Mouse (Mus musculus) midbrain, embryonic 11.5 days (tissue): ENCODE measurements around the gene Atp5k. TPM values are rescaled to one million over a fixed set of nuclear protein-coding genes. Genes with fewer than 3 reads are reported as not detected.
A peak's percentile ranks its signal among the peaks of the same experiment; 100 is the strongest.

Experiments
- ATAC-seq: fragments of 200-750 bp; cut with Nextera tagmentation; 2 replicates; pipeline ENCODE4 v1.8.0; 2017; ENCODE audit warnings: moderate TSS enrichment, moderate library complexity; ENCODE audit not compliant: low FRiP score
- DNase-seq: peaks from one replicate; pipeline ENCODE4 v3.0.0; 2015; ENCODE audit warnings: low spot score; ENCODE audit errors: missing footprints
- H3K27ac ChIP-seq: fragments of 300-500 bp; sonication (generic); 2 replicates; pipeline ENCODE4 v1.5.1; 2014; ENCODE audit warnings: low read depth, low read length
- H3K27me3 ChIP-seq: fragments of 300-500 bp; sonication (generic); 2 replicates; pipeline ENCODE4 v1.6.1; 2014; ENCODE audit warnings: mild to moderate bottlenecking, low read length, moderate library complexity, mixed read lengths; ENCODE audit not compliant: control insufficient read depth, insufficient read depth
- H3K36me3 ChIP-seq: fragments of 300-500 bp; sonication (generic); 2 replicates; pipeline ENCODE4 v1.6.1; 2014; ENCODE audit warnings: mild to moderate bottlenecking, low read length, moderate library complexity, mixed read lengths; ENCODE audit not compliant: control insufficient read depth, insufficient read depth
- H3K4me1 ChIP-seq: fragments of 300-500 bp; sonication (generic); 2 replicates; pipeline ENCODE4 v1.6.1; 2014; ENCODE audit warnings: low read length; ENCODE audit not compliant: control insufficient read depth, insufficient read depth
- H3K4me2 ChIP-seq: fragments of 300-500 bp; sonication (generic); 2 replicates; pipeline ENCODE4 v1.6.1; 2014; ENCODE audit warnings: mild to moderate bottlenecking, moderate library complexity
- H3K4me3 ChIP-seq: fragments of 300-500 bp; sonication (generic); 2 replicates; pipeline ENCODE4 v1.5.1; 2014; ENCODE audit warnings: low read depth, low read length
- H3K9ac ChIP-seq: fragments of 300-500 bp; sonication (generic); 2 replicates; pipeline ENCODE4 v1.6.1; 2014; ENCODE audit warnings: low read length
- H3K9me3 ChIP-seq: fragments of 300-500 bp; sonication (generic); 2 replicates; pipeline ENCODE4 v1.6.1; 2016; ENCODE audit warnings: low read length; ENCODE audit not compliant: control insufficient read depth
- WGBS: fragments of 180-500 bp; shearing (Covaris S2); extraction: QIAGEN DNeasy Blood & Tissue Kit; methylation state at CpG from one replicate; pipeline ENCODE4 v1.1.7; 2014; 5-methylcytosine and 5-hydroxymethylcytosine counted together
- polyA plus RNA-seq: library from polyadenylated mRNA; unstranded; fragments of >200 nt; fragmentation: Nextera tagmentation; extraction: Ambion mirVana; gene quantifications from 2 replicates; pipeline ENCODE4 v1.2.1, GENCODE M21; 2014

Atp5k gene
- polyA plus RNA-seq, 1 experiment from 2014 or later, result 433 TPM

- Histone ChIP-seq H3K36me3 (no peaks in the 10 kb centered on the region), H3K4me3 (peak within 1 kb of the TSS; percentile 91), H3K9me3 (no peaks in the 10 kb centered on the region), H3K4me2 (peak within 1 kb of the TSS; percentile 99), H3K27ac (peak within 1 kb of the TSS; percentile 80), H3K9ac (peak within 1 kb of the TSS; percentile 99), H3K4me1 (peaks cover 24% of the 10 kb centered on the region), H3K27me3 (no peaks in the 10 kb centered on the region)
- DNase-seq (peak; percentile 99), ATAC-seq (peak; percentile 97)
- under 1% methylated on average over 53 of the region's 62 CpGs for WGBS
These were observed 27.1 kb upstream of the Atp5k start, which contains the start of gene Pcgf3 for GRCm38 (mm10) chr5:108461082-108462065. Pcgf3 (plus strand) TSS chr5:108461232.

GRCm38 (mm10) chr5:108460461-108460860, 26.2 kb upstream of the Atp5k start:
- Histone ChIP-seq H3K9me3 (no peaks in the 10 kb centered on the region), H3K4me1 (peaks cover 24% of the 10 kb centered on the region), H3K27me3 (no peaks in the 10 kb centered on the region), H3K36me3 (no peaks in the 10 kb centered on the region), H3K9ac (peak overlapping the region; percentile 99), H3K4me2 (peak overlapping the region; percentile 99), H3K27ac (no peak overlapping the region), H3K4me3 (peak overlapping the region; percentile 91)
- 44% methylated on average over 6 of the region's 6 CpGs for WGBS
- no peak for DNase-seq
- no peak for ATAC-seq

GRCm38 (mm10) chr5:108458706-108459105, 24.5 kb upstream of the Atp5k start:
- Histone ChIP-seq H3K4me1 (peaks cover 23% of the 10 kb centered on the region), H3K36me3 (no peaks in the 10 kb centered on the region), H3K27ac (no peak overlapping the region), H3K9me3 (no peaks in the 10 kb centered on the region), H3K27me3 (no peaks in the 10 kb centered on the region), H3K4me2 (no peak overlapping the region), H3K4me3 (no peak overlapping the region), H3K9ac (no peak overlapping the region)
- DNase-seq (peak; percentile 56), ATAC-seq (no peak)
- 81% methylated on average over 2 of the region's 2 CpGs for WGBS

GRCm38 (mm10) chr5:108454094-108454493, 19.8 kb upstream of the Atp5k start:
- Histone ChIP-seq H3K4me2 (no peak overlapping the region), H3K27me3 (no peaks in the 10 kb centered on the region; the same call in 1 of the 2 replicates), H3K36me3 (no peaks in the 10 kb centered on the region), H3K4me3 (no peak overlapping the region), H3K9me3 (no peaks in the 10 kb centered on the region), H3K27ac (no peak overlapping the region), H3K4me1 (no peaks in the 10 kb centered on the region; the same call in 1 of the 2 replicates), H3K9ac (no peak overlapping the region)
- ATAC-seq, result no peak
- 41% methylated on average over 3 of the region's 3 CpGs for WGBS
- DNase-seq, result no peak

GRCm38 (mm10) chr5:108452422-108452821, 18.2 kb upstream of the Atp5k start:
- peak; percentile 10 for DNase-seq
- Histone ChIP-seq H3K4me2 (no peak overlapping the region), H3K4me3 (no peak overlapping the region), H3K36me3 (no peaks in the 10 kb centered on the region), H3K9me3 (no peaks in the 10 kb centered on the region), H3K4me1 (peaks cover 2% of the 10 kb centered on the region; the same call in 1 of the 2 replicates), H3K27me3 (no peaks in the 10 kb centered on the region; the same call in 1 of the 2 replicates), H3K27ac (no peak overlapping the region), H3K9ac (no peak overlapping the region)
- 88% methylated on average over 1 of the region's 1 CpGs for WGBS
- no peak for ATAC-seq

- DNase-seq (no peak), ATAC-seq (no peak)
- no peaks in the 10 kb centered on the region for H3K36me3 ChIP-seq
- H3K4me2 ChIP-seq, result no peak overlapping the region
- H3K9ac ChIP-seq, result no peak overlapping the region
- H3K9me3 ChIP-seq, result no peaks in the 10 kb centered on the region
- H3K27ac ChIP-seq, result no peak overlapping the region
- 96% methylated on average over 1 of the region's 1 CpGs for WGBS
- no peak overlapping the region for H3K4me3 ChIP-seq
- peaks cover 2% of the 10 kb centered on the region; the same call in 1 of the 2 replicates for H3K4me1 ChIP-seq
- no peaks in the 10 kb centered on the region; the same call in 1 of the 2 replicates for H3K27me3 ChIP-seq
These were observed 17.4 kb upstream of the Atp5k start for GRCm38 (mm10) chr5:108451611-108452010.

GRCm38 (mm10) chr5:108450837-108451540, 16.7 kb upstream of the Atp5k start:
- Histone ChIP-seq H3K9ac (no peak overlapping the region), H3K4me3 (no peak overlapping the region), H3K36me3 (no peaks in the 10 kb centered on the region), H3K9me3 (no peaks in the 10 kb centered on the region), H3K4me2 (no peak overlapping the region), H3K27me3 (no peaks in the 10 kb centered on the region; the same call in 1 of the 2 replicates), H3K4me1 (peaks cover 2% of the 10 kb centered on the region; the same call in 1 of the 2 replicates), H3K27ac (no peak overlapping the region)
- DNase-seq (peak; percentile 53), ATAC-seq (no peak)
- WGBS, result 81% methylated on average over 8 of the region's 8 CpGs

- ATAC-seq (peak; percentile 81), DNase-seq (peak; percentile 90)
- Histone ChIP-seq H3K4me2 (peak within 1 kb of the TSS; percentile 50), H3K9ac (peak within 1 kb of the TSS; percentile 20; the same call in 1 of the 2 replicates), H3K4me3 (peak within 1 kb of the TSS; percentile 21), H3K27ac (no peak within 1 kb of the TSS), H3K27me3 (no peaks in the 10 kb centered on the region; the same call in 1 of the 2 replicates), H3K9me3 (no peaks in the 10 kb centered on the region), H3K36me3 (no peaks in the 10 kb centered on the region), H3K4me1 (peaks cover 2% of the 10 kb centered on the region; the same call in 1 of the 2 replicates)
- 13% methylated on average over 24 of the region's 24 CpGs for WGBS
These were observed 14.8 kb upstream of the Atp5k start, which contains the start of gene Mfsd7a for GRCm38 (mm10) chr5:108448785-108449668. Mfsd7a (minus strand) TSS chr5:108448891.
